Mouse (Mus musculus) T-cell, adult 66 days (primary cell): Measurements from ENCODE around the gene Flot1. TPM values are rescaled to one million over a fixed set of nuclear protein-coding genes. Genes with fewer than 3 reads are reported as not detected.

Experiments
- total RNA-seq, 2 experiments: library from RNA; stranded (reverse); gene quantifications; 3 replicates in 1 of 2; 4 replicates in 1 of 2; pipeline ENCODE4 v1.2.4; 2023

Gene Flot1
- 10 to 100 TPM; 44.7 to 60.4 TPM for total RNA-seq

DNA sequence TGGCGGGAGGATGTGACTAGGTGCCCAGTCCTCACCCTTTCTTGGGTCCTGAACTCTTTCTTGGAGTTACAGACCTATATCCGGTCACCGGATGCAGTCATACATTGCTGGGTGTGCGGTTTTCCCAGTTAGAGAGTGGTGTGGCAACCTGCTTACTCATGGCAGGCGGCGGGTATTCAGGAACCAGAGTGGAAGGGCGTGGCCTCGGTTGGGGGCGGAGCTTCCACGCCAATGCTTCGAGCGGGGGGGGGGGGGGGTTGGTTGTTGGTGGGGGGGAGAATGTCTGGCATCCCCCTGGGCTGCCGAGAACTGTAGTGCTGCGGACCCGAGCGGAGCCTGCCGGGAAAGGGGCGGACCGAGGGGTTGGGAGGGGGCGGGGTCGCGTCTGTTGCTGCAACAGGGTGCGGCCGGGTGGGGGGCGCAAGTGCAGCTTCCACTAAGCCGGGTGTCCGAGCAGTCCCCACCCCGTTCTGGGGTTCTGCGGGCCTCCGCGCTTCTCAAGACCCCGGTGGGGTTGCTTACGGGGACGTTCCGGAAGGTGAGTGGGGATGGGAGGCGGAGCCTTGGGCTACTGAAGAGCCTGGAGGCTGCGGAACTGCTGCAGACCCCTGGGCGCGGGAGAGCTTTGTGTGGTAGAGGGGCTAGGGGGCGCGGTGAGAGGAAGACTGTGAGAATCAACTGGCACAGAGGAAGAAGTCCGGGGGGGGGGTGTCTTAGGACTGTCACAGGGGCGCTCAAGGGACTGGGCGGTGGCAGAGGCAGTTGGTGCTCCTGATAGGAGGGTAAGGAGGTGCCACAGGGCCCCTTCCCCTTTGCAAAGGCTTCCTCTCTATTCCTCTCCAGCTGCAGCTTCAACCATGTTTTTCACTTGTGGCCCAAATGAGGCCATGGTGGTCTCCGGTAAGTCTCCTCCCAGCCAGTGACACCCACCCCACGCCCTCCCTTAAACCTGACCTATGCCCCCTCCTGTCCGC is at the start of gene Flot1:
Gene Flot1, plus strand, starts transcription at position 267 of the 974 bp plus-strand sequence.

GRCm38 (mm10) chr17:35821439-35822430 is 1.3 kb upstream of the Flot1 start, which contains the start of gene Ier3:
Gene Ier3 (plus strand): TSS chr17:35821684.

DNA sequence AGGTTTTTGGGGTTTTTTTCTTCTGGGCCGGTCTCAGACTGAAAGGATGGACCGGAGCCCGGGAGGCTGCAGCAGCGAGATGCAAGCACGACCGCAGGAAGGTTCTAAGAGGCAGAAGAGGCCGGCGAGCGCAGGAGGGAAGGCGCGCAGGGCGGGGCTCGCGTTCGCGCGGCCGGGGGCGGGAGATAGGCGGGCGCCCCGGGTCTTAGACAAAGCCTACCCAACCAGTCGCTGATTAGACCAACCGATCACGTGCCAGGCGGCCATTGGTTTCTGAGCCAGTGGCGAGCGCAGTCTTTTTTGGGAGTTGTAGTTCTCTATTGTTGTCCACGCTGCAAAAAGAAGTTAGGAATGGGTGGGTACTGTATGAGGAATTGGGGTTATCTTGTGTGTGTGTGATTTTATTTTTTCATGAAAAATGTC is 15.1 kb downstream of the Flot1 start, which contains the start of gene Tubb5:
Gene Tubb5, minus strand, starts transcription at position 185 of the 423 bp plus-strand sequence.

DNA sequence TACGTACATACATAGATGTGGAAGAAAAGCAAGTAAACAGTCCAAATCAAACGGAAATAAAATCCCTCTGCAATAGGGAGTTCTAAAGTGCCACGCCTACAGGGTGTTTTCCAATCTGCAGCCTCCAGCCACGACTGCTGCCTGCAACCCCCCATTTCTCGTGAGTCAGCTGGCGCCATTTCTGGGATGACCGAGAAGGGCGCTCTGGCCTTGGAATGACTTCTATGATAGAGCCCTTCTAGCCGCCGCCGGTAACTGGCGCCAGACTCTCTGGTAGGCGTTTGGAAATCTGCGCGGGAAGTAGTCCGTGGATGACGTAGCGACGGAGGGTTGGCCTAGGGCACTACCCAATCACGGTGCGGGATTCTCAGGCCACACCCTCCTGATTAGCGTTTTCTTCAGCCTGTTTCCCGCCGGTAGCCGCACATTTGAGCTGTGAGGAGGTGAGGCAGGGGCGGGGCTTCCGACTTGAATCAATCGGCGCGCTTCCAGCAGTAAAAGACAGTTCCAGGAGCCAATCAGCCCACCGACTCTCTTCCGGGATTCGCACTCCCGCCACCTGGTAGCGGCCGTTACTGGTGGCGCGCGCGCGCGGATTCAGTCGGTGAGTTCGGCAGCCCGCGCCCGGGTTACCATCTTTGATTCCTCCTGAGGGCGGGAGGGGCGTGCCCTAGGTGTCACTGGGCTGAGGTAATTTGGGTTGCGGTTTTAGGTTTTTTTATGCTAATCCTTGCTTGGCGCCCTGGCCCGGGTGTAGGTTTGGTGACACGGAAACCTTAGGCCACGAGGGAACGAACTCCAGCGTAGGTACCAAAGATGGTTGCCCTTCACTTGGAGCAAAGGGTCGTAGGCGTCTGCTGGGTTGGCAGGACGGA is 18.3 kb downstream of the Flot1 start, which contains the start of gene Mdc1:
Gene Mdc1, plus strand, starts transcription at position 440 of the 875 bp plus-strand sequence.

DNA sequence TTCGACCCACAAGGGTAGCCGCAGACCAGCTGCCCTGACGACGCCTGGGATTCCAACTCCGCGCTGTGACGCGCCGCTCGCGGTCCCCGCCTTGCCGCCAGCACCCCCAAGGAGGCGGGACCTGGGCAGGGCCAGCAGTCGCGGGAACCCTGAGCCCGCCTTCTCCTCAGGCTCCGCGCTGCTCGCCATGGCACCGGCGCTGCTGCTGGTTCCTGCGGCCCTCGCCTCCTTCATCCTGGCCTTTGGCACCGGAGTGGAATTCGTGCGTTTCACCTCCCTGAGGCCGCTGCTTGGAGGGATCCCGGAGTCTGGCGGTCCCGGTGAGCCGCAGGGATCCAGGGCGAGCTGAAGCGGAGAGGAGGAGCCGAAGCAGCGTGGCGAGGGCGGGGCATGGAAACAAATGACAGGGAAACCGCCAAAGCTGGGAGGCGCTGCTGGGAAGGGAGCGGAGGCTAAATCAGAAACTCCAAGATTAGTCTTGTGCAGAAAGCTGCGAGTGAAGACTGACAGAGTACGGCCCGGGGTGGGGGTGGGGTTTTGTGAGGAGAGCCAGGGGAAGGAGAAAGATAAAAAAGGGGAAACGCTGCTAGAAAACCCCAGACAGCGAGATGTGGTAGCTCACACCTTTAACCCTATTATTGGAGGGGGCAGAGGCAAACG is 38.3 kb downstream of the Flot1 start, which contains the start of gene Nrm:
Gene Nrm, plus strand, starts transcription at position 121 of the 660 bp plus-strand sequence.

DNA sequence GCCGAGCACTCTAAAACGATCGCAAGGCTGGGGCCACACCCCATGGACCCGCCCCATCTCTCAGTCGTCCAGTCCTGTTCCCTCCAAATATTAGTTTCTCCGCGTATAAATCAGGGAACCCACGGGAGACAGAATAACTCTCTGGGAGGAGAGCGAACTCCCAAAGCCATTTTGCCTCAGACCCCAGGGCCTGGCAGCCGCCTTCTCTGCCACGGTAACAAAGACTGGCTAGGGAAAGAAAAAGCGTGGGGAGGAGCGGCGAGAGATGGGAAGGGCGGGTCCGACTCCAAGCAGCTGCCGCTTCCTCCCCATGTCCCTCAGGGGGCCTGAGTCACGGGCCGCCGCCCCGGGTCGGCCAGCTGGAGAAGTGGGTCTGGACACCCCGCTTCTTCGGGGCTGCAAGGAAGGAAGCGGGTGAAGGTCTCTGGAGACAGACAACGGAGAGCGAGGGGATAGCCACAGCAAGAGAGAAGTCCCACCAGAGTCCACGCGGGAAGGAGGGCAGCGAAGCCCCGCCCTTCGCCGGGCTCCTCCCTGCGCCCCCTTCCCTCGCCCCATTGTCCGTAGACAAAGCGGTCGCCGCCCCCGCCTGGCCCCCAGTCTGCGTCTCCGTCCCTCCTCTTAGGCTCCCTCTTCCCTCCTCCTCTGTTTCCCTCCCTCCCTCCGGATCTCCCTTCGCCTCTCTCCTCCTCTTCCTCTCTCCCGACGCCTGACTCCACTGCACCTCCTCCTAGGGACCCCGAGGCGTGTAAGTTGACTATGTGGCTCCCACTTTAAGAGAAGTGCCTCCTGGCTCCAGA is 42.7 kb downstream of the Flot1 start, which contains the start of gene Ppp1r18:
Gene Ppp1r18, plus strand, starts transcription at position 113 of the 800 bp plus-strand sequence.

GRCm38 (mm10) chr17:35879245-35880057 is 56.4 kb downstream of the Flot1 start, which contains the start of gene Dhx16:
Gene Dhx16 (plus strand): TSS chr17:35879819.

Other genes with a start within 250 kb of the Flot1 start
- gene Sfta2, start 221.7 kb upstream of the Flot1 start, total RNA-seq: not detected
- not detected for gene Gm9573, start 196.6 kb upstream of the Flot1 start, total RNA-seq
- not detected for gene Mucl3, start 179.5 kb upstream of the Flot1 start, total RNA-seq
- 10 to 100 TPM; 44.8 to 58.6 TPM for gene Vars2, start 155.6 kb upstream of the Flot1 start, total RNA-seq
- 10 to 100 TPM; 13.8 to 18.2 TPM for gene Gtf2h4, start 149.5 kb upstream of the Flot1 start, total RNA-seq
- 10 to 100 TPM; 13.6 to 16.9 TPM for gene Ddr1, start 118.6 kb upstream of the Flot1 start, total RNA-seq
- 10 to 100 TPM; 11.6 to 12.6 TPM for gene Ier3, start 1.5 kb upstream of the Flot1 start, total RNA-seq
- 100 to 1,000 TPM; 597 to 644 TPM for gene Tubb5, start 15.1 kb downstream of the Flot1 start, total RNA-seq
- 10 to 100 TPM; 69.1 to 70.7 TPM for gene Mdc1, start 18.3 kb downstream of the Flot1 start, total RNA-seq
- gene Nrm, start 38.1 kb downstream of the Flot1 start, total RNA-seq: 10 to 100 TPM; 17.7 to 25.2 TPM
- gene Ppp1r18, start 42.4 kb downstream of the Flot1 start, total RNA-seq: 100 to 1,000 TPM; 274 to 296 TPM
- 100 to 1,000 TPM; 115 to 129 TPM for gene Dhx16, start 56.6 kb downstream of the Flot1 start, total RNA-seq
- gene 2310061I04Rik, start 74.2 kb downstream of the Flot1 start, total RNA-seq: 10 to 100 TPM; 26.8 to 30.6 TPM
- gene Atat1, start 86.8 kb downstream of the Flot1 start, total RNA-seq: 10 to 100 TPM in 1 of 2 experiments, 1 to 10 TPM in 1; 8.6 to 18.5 TPM
- 10 to 100 TPM; 56.9 to 67.4 TPM for gene Mrps18b, start 93.2 kb downstream of the Flot1 start, total RNA-seq
- gene Ppp1r10, start 93.2 kb downstream of the Flot1 start, total RNA-seq: 100 to 1,000 TPM; 143 to 144 TPM
- gene Abcf1, start 146.5 kb downstream of the Flot1 start, total RNA-seq: 100 to 1,000 TPM; 126 to 131 TPM
- 10 to 100 TPM; 57.6 to 66.0 TPM for gene Gnl1, start 156.6 kb downstream of the Flot1 start, total RNA-seq
- 10 to 100 TPM; 48.3 to 58.1 TPM for gene Prr3, start 157.0 kb downstream of the Flot1 start, total RNA-seq
- gene H2-T24, start 197.3 kb downstream of the Flot1 start, total RNA-seq: 10 to 100 TPM; 23.1 to 34.7 TPM
- 100 to 1,000 TPM; 319 to 355 TPM for gene H2-T23, start 209.6 kb downstream of the Flot1 start, total RNA-seq
- gene H2-T22, start 219.5 kb downstream of the Flot1 start, total RNA-seq: 100 to 1,000 TPM; 195 to 209 TPM
- gene Gm6034, start 219.7 kb downstream of the Flot1 start, total RNA-seq: 1 to 10 TPM; 1.7 to 2.2 TPM
- gene Gm11127, start 235.1 kb downstream of the Flot1 start, total RNA-seq: 10 to 100 TPM; 95.4 to 96.7 TPM